Mouse (Mus musculus) brain, embryonic 14.5 days (tissue): Measurements from ENCODE around the gene Abi3bp.

ENCODE experiments used
- CTCF ChIP-seq: fragments of 200-500 bp; IDR thresholded peaks from 2 replicates; pipeline ENCODE4 v1.5.1; 2012; ENCODE audit warnings: inconsistent platforms, mild to moderate bottlenecking, moderate library complexity, borderline replicate concordance; ENCODE audit not compliant: insufficient read depth, insufficient read length; ENCODE audit errors: extremely low read depth
- POLR2A ChIP-seq: fragments of 200-500 bp; IDR thresholded peaks from 2 replicates; pipeline ENCODE4 v1.6.1; 2012; ENCODE audit warnings: mild to moderate bottlenecking, inconsistent platforms, borderline replicate concordance; ENCODE audit not compliant: poor library complexity, insufficient read depth, insufficient read length, severe bottlenecking; ENCODE audit errors: extremely low read depth

DNA sequence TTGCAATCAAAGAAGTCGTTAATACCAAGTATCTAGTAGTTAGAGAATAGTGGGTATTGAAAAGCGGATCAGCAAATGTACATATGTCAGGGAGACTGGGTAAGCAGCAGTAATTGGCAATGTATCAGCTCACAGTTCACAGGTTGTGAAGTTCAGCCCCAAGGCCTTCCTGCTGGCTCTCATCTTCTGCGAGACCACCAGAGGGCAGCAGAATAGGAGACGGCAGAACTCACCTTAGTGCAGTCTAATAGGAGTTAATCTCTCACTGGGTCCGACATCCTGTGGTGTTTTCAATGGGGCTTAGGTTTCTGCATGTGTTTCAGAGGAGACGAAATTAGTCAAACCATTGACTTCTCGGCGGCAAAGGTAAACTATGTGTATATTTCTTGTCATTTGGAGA is 46.7 kb downstream of the Abi3bp start:
- TF ChIP-seq CTCF (peak; percentile 50; the same call in 1 of the 2 replicates), POLR2A (no peak)
